Mouse (Mus musculus) ovary, postnatal 14 days (tissue): Measurements from ENCODE around the gene Tead2.
A peak's percentile ranks its signal among the peaks of the same experiment; 100 is the strongest.

ENCODE experiments used
- DNase-seq: peaks from one replicate; pipeline ENCODE4 v3.0.0; 2022; ENCODE audit warnings: low spot score

The Tead2 gene

GRCm38 (mm10) chr7:45191803-45192363, 23.7 kb upstream of the Tead2 start:
- no peak for DNase-seq

- DNase-seq: no peak
Measured at GRCm38 (mm10) chr7:45192585-45193310, 22.8 kb upstream of the Tead2 start.

GRCm38 (mm10) chr7:45193406-45193805, 22.1 kb upstream of the Tead2 start:
- DNase-seq: no peak

GRCm38 (mm10) chr7:45193871-45194785, 21.4 kb upstream of the Tead2 start:
- no peak for DNase-seq

- DNase-seq: no peak
Measured at GRCm38 (mm10) chr7:45195341-45196175, 20.0 kb upstream of the Tead2 start.

- DNase-seq: no peak
Measured at GRCm38 (mm10) chr7:45196176-45196535, 19.4 kb upstream of the Tead2 start.

- no peak for DNase-seq
Measured at GRCm38 (mm10) chr7:45196994-45197393, 18.6 kb upstream of the Tead2 start.

- DNase-seq: peak; percentile 57
Measured at GRCm38 (mm10) chr7:45198435-45198834, 17.1 kb upstream of the Tead2 start.

GRCm38 (mm10) chr7:45198961-45199360, 16.6 kb upstream of the Tead2 start:
- DNase-seq: no peak

- no peak for DNase-seq
Measured at GRCm38 (mm10) chr7:45202654-45203053, 12.9 kb upstream of the Tead2 start.

- peak; percentile 72 for DNase-seq
Measured at GRCm38 (mm10) chr7:45204380-45205143, 11.0 kb upstream of the Tead2 start, which contains the start of gene Ccdc155. TSS of gene Ccdc155 (minus strand) at chr7:45204892.

- DNase-seq: no peak
Measured at GRCm38 (mm10) chr7:45208260-45208659, 7.3 kb upstream of the Tead2 start.

GRCm38 (mm10) chr7:45211070-45211469, 4.5 kb upstream of the Tead2 start:
- no peak for DNase-seq

- DNase-seq: no peak
Measured at GRCm38 (mm10) chr7:45211851-45212251, 3.7 kb upstream of the Tead2 start, which contains the start of gene Dkkl1. TSS of gene Dkkl1 (minus strand) at chr7:45212147.

GRCm38 (mm10) chr7:45212356-45212755, 3.2 kb upstream of the Tead2 start:
- DNase-seq: no peak

GRCm38 (mm10) chr7:45213708-45214107, 1.8 kb upstream of the Tead2 start:
- DNase-seq: no peak

GRCm38 (mm10) chr7:45216442-45217183, 1.1 kb downstream of the Tead2 start:
- DNase-seq: peak; percentile 64

GRCm38 (mm10) chr7:45221680-45222079, 6.1 kb downstream of the Tead2 start:
- no peak for DNase-seq

GRCm38 (mm10) chr7:45224826-45225225, 9.3 kb downstream of the Tead2 start:
- no peak for DNase-seq

- no peak for DNase-seq
Measured at GRCm38 (mm10) chr7:45226421-45226820, 10.9 kb downstream of the Tead2 start.
